Mouse (Mus musculus) G1E (cell line): ENCODE measurements at regions not wholly inside any gene's neighbourhood (a gene's known extent, or its start where the extent isn't known, plus 50 kb on each side); places are given as distances from the start of the nearest gene placed in this dataset.

ENCODE experiments used
- CTCF ChIP-seq: IDR thresholded peaks from 2 replicates; pipeline ENCODE4 v1.5.1; 2012; ENCODE audit warnings: low read depth, low read length, inconsistent platforms, mixed read lengths
- TAL1 ChIP-seq: conservative IDR thresholded peaks from 2 replicates; pipeline ENCODE4 v1.6.1; 2012; ENCODE audit warnings: low read depth, low read length, inconsistent platforms, mixed read lengths

- TF ChIP-seq CTCF (no peak), TAL1 (no peak)
Measured at GRCm38 (mm10) chr10:17023571-17024293, 699.3 kb upstream of the Cited2 start.
